In genomic region chr14:103098587-103099235, GRCm38 (mm10) we compare ENCODE assay signal across 8 mouse cellular contexts. TPM values are rescaled to one million over a fixed set of nuclear protein-coding genes. Genes with fewer than 3 reads are reported as not detected.
DNase-seq lines count a peak whose midpoint lies in the region; ATAC-seq and TF ChIP-seq lines count a peak whose summit lies in the region.

No protein-coding gene starts in this region.

- ATAC-seq in limb, embryonic 15.5 days (ENCODE audit: insufficient number of reproducible peaks, low FRiP score, low TSS enrichment, low read depth): peak; percentile 87
- peak; percentile 82 for ATAC-seq in midbrain, postnatal 0 days (ENCODE audit: low FRiP score)

- H3K36me3 ChIP-seq in embryonic facial prominence, embryonic 10.5 days (replicated peaks): peaks cover 28% of the 10 kb centered on the region
- peaks cover 6% of the 10 kb centered on the region; the same call in 1 of the 2 replicates for H3K36me3 ChIP-seq in limb, embryonic 15.5 days
- H3K36me3 ChIP-seq in midbrain, postnatal 0 days (ENCODE audit: insufficient read depth, low read length): no peaks in the 10 kb centered on the region

- H3K27ac ChIP-seq in embryonic facial prominence, embryonic 10.5 days (replicated peaks): peak overlapping the region; percentile 99
- peak overlapping the region; percentile 99 for H3K27ac ChIP-seq in limb, embryonic 15.5 days
- peak overlapping the region; percentile 95 for H3K27ac ChIP-seq in midbrain, postnatal 0 days (ENCODE audit: low read depth, low read length)

- H3K4me1 ChIP-seq in embryonic facial prominence, embryonic 10.5 days: peaks cover 16% of the 10 kb centered on the region
- H3K4me1 ChIP-seq in limb, embryonic 15.5 days: peaks cover 9% of the 10 kb centered on the region
- peaks cover 14% of the 10 kb centered on the region for H3K4me1 ChIP-seq in midbrain, postnatal 0 days (ENCODE audit: insufficient read depth, low read length)

- peak; percentile 69 to 79 for DNase-seq in urinary bladder, adult 18-20 months (ENCODE audit: low spot score in 2 of 2)
- no peak for DNase-seq in urinary bladder, adult 2 months (ENCODE audit: low spot score)
- peak; percentile 89 for DNase-seq in embryonic facial prominence, embryonic 10.5 days (ENCODE audit: low spot score)
- DNase-seq in heart, adult 11 months: peak; percentile 99
- DNase-seq in kidney, adult 18-20 months: peak; percentile 87
- DNase-seq in midbrain, postnatal 0 days (ENCODE audit: low spot score): peak; percentile 85
- DNase-seq in spleen, postnatal 10 days (ENCODE audit: low spot score in 2 of 2): peak; percentile 85 to 93

- H3K9me3 ChIP-seq in embryonic facial prominence, embryonic 10.5 days: no peaks in the 10 kb centered on the region
- H3K9me3 ChIP-seq in limb, embryonic 15.5 days: no peaks in the 10 kb centered on the region
- H3K9me3 ChIP-seq in midbrain, postnatal 0 days (ENCODE audit: low read length): no peaks in the 10 kb centered on the region

- no peak for TF ChIP-seq CTCF in midbrain, postnatal 0 days (IDR thresholded peaks at IDR 0.05)

- WGBS in embryonic facial prominence, embryonic 10.5 days: under 1% methylated on average over 77 of the region's 86 CpGs
- 1% methylated on average over 48 of the region's 86 CpGs for WGBS in limb, embryonic 15.5 days
- under 1% methylated on average over 44 of the region's 86 CpGs for WGBS in midbrain, postnatal 0 days

- H3K4me2 ChIP-seq in limb, embryonic 15.5 days: peak overlapping the region; percentile 54
- H3K4me2 ChIP-seq in midbrain, postnatal 0 days (ENCODE audit: low read depth, low read length, poor library complexity, severe bottlenecking): peak overlapping the region; percentile 71

- no peaks in the 10 kb centered on the region for H3K27me3 ChIP-seq in embryonic facial prominence, embryonic 10.5 days (replicated peaks; ENCODE audit: low read depth, poor library complexity, severe bottlenecking)
- no peaks in the 10 kb centered on the region for H3K27me3 ChIP-seq in limb, embryonic 15.5 days
- H3K27me3 ChIP-seq in midbrain, postnatal 0 days (ENCODE audit: insufficient read depth, low read length): no peaks in the 10 kb centered on the region

- peak overlapping the region; percentile 85 for H3K4me3 ChIP-seq in embryonic facial prominence, embryonic 10.5 days
- peak overlapping the region; percentile 69 for H3K4me3 ChIP-seq in limb, embryonic 15.5 days
- peak overlapping the region; percentile 95 for H3K4me3 ChIP-seq in midbrain, postnatal 0 days (ENCODE audit: low read depth, low read length)

- peak overlapping the region; percentile 99 for H3K9ac ChIP-seq in limb, embryonic 15.5 days
- H3K9ac ChIP-seq in midbrain, postnatal 0 days (replicated peaks; ENCODE audit: low read length, poor library complexity, severe bottlenecking): peak overlapping the region; percentile 96

RNA-seq across cellular contexts. Expression of gene Fbxl3, which starts 0.7 kb away (rescaled TPM):
- 78.0 and 82.6 TPM in 2 replicates for polyA plus RNA-seq in urinary bladder, adult 2 months (2012; rRNA removed)
- 13.9 and 15.0 TPM in 2 replicates for polyA plus RNA-seq in embryonic facial prominence, embryonic 10.5 days (2016; fragmentation: Nextera tagmentation; extraction: Ambion mirVana)
- polyA plus RNA-seq in limb, embryonic 15.5 days (2015; fragmentation: Nextera tagmentation; extraction: Ambion mirVana): 21.6 and 26.7 TPM in 2 replicates
- total RNA-seq in midbrain, postnatal 0 days (2014; rRNA removed): 64.5 and 67.9 TPM in 2 replicates
- 20.2 and 22.5 TPM in 2 replicates for polyA plus RNA-seq in midbrain, postnatal 0 days (2015; fragmentation: Nextera tagmentation; extraction: Ambion mirVana)

RNA-seq across cellular contexts. Expression of gene Cln5, which starts 28.7 kb away (rescaled TPM):
- 23.5 and 23.6 TPM in 2 replicates for polyA plus RNA-seq in urinary bladder, adult 2 months (2012; rRNA removed)
- 24.0 and 25.7 TPM in 2 replicates for polyA plus RNA-seq in embryonic facial prominence, embryonic 10.5 days (2016; fragmentation: Nextera tagmentation; extraction: Ambion mirVana)
- polyA plus RNA-seq in limb, embryonic 15.5 days (2015; fragmentation: Nextera tagmentation; extraction: Ambion mirVana): 33.5 and 35.2 TPM in 2 replicates
- total RNA-seq in midbrain, postnatal 0 days (2014; rRNA removed): 7.8 and 10.4 TPM in 2 replicates
- polyA plus RNA-seq in midbrain, postnatal 0 days (2015; fragmentation: Nextera tagmentation; extraction: Ambion mirVana): 10.6 and 11.5 TPM in 2 replicates

RNA-seq across cellular contexts. Expression of gene Acod1, which starts 51.9 kb away (rescaled TPM):
- polyA plus RNA-seq in urinary bladder, adult 2 months (2012; rRNA removed): 0.08 and 0.13 TPM in 2 replicates
- not detected in 2 replicates for polyA plus RNA-seq in embryonic facial prominence, embryonic 10.5 days (2016; fragmentation: Nextera tagmentation; extraction: Ambion mirVana)
- not detected in 2 replicates for polyA plus RNA-seq in limb, embryonic 15.5 days (2015; fragmentation: Nextera tagmentation; extraction: Ambion mirVana)
- not detected in 2 replicates for total RNA-seq in midbrain, postnatal 0 days (2014; rRNA removed)
- polyA plus RNA-seq in midbrain, postnatal 0 days (2015; fragmentation: Nextera tagmentation; extraction: Ambion mirVana): not detected in 2 replicates
